Mouse (Mus musculus) cerebellum, adult 11-12 months (tissue): ENCODE results near the gene Cabp2.
"Not testable (repeated sequence)": the region's sequence is repeated elsewhere in the genome, so short reads cannot be mapped to it uniquely, and the experiment has no call there.

Experiments
- DNase-seq: peaks from one replicate; pipeline ENCODE4 v3.0.0; 2022

The Cabp2 gene

GRCm38 (mm10) chr19:4056727-4057126, 24.7 kb upstream of the Cabp2 start:
- DNase-seq = no peak

- no peak for DNase-seq
These were observed 24.0 kb upstream of the Cabp2 start for GRCm38 (mm10) chr19:4057389-4057788.

DNA sequence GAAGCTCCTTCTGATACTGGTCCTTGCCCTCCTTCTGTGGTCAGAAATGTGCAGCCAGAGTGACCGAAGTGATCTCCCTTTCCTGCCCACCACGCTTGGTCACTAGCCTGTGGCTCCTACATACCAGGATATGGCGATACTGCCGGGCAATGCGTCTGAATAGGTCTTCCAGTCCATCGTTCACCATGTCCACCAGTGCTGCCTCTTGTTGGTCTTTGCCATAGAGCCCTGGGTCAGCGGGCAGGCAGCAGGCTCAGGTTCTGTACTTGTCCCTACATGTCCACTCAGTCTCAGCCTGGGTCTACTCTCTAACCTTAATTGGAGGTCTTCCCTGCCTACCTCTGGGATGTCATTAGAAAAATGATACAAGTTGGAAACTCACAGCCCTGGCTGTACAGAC, 23.4 kb upstream of the Cabp2 start:
- DNase-seq = no peak

- DNase-seq = peak; percentile 9
These were observed 22.8 kb upstream of the Cabp2 start for GRCm38 (mm10) chr19:4058581-4058980.

GRCm38 (mm10) chr19:4059069-4059740, 22.2 kb upstream of the Cabp2 start, which contains the start of gene Gstp3:
Gene Gstp3, minus strand, starts transcription at chr19:4059569.
- DNase-seq = peak; percentile 10

DNA sequence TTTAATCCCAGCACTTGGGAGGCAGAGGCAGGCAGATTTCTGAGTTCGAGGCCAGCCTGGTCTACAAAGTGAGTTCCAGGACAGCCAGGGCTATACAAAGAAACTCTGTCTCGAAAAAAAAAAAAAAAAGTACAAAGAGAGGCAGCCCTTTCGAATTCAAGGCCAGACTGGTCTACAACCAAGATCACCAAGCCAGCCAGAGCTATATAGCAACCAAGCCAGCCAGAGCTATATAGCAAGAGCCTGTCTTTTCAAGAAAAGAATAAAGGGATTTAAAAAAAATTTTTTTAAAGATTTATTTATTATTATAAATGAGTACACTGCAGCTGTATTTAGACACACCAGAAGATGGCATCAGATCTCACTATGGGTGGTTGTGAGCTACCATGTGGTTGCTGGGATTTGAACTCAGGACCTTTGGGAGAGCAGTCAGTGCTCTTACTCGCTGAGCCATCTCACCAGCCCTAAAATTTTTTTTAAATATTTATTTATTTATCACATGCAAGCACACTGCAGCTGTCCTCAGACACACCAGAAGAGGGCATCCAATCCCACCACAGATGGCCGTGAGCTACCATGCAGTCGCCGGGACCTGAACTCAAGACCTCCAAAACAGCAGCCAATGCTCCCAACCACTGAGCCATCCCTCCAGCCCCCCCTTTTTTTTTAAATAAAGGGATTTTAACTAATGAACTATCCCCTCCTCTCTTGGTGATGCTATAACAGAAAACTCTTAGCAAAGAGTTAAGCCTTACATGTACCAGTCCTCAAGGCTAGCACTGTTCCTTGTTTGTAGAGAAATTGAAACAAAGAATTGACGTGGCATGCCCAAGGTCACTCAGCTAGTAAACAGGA, 21.1 kb upstream of the Cabp2 start:
- peak; percentile 3 for DNase-seq

DNA sequence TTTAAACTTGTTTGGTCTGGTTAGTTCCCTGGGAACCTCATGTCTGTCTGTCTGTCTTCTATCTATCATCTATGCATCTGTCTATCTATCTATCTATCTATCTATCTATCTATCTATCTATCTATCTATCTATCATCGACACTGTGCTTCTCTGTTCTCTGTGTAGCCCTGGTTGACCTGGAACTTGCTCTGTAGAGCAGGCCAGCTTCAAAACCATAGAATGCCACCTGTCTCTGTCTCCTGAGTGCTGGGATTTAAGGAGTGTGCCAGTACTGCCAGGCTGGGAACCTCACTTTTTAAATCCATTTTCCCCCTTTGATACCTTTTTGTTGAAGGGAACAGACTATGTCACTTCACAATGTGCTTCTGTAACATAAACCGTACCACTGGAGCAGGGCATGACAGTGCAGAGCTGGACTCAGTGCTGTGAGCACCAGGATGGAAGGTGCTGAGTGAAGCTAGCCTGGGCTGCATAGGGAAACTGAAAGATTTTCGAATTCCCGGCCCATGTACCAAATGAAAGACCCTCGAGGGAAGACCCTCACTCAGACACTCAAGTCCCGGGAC, 20.4 kb upstream of the Cabp2 start:
- DNase-seq = no peak

DNA sequence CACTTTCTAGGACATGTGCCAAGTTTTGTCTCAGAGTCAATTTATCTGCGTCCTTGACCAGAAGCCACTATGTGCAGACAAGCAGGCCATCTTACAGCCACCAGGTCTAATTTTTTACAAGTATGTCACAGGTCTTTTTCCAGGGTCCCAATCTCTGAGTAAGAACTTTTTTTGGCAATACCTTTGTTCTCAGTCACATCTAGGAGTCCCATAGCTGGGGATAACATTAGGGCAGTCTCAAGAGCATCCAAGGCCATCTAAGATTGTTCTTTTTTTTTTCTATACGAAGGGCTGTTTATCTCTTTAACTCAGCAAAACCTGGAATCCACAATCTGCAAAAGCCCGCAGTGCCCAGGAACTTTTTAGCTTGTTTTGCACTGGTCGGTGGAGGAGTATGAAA, 18.0 kb upstream of the Cabp2 start:
- DNase-seq = not testable (repeated sequence)

DNA sequence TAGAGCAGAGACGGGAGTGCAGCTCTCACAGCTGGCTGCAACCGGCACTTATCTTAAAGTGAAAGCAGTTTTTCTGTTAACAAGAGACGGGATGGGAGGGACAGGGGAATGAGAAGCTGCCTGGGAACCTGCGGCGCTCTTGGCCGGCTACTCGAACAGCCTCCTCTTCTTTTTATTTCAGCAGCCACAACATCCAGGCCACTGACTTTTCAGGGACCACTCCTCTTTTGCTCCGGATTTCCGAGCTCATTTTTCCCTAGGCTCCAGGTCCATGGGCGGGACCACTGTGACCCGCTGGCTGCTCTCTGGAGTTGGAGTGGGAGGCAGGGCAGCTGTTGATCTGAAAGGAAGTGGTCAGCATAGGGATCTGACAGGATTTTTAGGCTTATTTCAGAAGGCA, 16.9 kb upstream of the Cabp2 start:
- not testable (repeated sequence) for DNase-seq

GRCm38 (mm10) chr19:4066280-4066679, 15.1 kb upstream of the Cabp2 start:
- peak; percentile 2 for DNase-seq

GRCm38 (mm10) chr19:4066877-4067276, 14.5 kb upstream of the Cabp2 start:
- no peak for DNase-seq

- not testable (repeated sequence) for DNase-seq
These were observed 13.1 kb upstream of the Cabp2 start for GRCm38 (mm10) chr19:4068242-4068641.

DNA sequence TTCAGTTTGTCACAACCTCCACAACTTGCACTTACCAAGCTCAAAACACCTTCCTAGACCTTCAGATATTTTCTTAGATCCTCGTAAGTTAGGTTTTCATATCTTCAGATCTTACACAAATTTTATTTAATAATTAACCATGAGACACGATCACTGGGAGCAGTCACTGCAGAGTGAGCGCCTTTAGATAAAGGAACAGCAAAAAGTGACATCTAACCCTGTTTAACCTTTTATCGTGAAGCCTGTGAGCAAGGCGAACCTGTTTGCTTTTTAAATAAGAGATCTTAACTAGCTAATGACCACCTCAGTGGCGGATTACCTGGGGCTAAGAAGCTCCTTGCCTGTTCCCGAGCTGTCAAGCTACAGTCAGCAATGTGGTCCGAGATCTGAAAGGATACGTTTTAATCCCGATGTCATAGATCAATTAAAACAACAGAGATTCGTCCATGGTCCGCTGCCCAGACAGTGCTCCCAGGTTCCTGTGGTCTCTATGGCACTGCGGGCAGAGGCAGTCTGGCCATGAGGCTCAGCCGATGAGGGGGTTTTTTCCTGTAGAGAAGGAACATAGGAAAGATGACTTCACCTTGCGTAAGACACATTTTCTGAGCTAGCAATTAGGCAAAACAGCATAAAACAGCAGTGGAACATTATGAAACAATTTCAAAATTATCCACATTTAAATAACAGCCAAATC, 12.5 kb upstream of the Cabp2 start:
- no peak for DNase-seq

DNA sequence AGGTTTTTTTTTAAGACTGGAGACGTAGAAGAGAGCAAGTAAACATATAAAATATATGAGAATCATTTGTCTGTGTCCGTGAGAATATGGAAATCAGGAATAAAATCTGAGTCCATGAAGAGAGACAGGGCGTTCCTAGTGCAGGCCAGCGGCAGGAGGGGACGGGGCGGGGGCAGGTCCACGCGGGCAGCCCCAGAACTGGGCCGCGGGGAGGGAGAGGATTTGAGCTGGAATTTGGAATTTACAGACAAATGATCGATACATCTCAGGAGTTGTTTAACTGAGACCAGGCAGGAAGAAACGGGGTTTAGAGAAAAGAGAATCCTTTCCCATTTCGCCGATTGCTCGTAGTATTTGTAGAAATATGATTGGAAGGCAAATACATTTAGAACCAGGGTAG, 11.1 kb upstream of the Cabp2 start:
- no peak for DNase-seq

- DNase-seq = no peak
These were observed 10.6 kb upstream of the Cabp2 start for GRCm38 (mm10) chr19:4070756-4071155.

DNA sequence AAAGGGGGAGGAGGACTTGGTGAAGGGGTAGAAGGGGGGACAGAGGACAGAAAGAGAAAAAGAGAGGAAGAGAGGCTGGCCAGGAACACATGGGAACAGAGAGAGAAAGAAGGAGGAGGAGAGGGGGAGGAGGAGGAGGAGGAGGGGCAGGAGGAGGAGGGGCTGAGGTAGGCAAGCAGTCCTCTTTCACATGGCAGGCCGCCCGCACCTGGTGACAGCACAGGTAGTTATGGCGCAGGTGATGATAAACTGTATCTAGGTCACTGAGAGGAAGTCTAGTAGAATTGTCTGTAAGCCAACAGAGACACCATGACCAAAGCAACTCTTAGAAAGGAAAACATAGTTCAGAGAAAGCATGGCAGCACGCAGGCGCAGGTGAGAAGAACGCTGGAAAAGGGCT, 10.0 kb upstream of the Cabp2 start:
- peak; percentile 50 for DNase-seq

- peak; percentile 10 for DNase-seq
These were observed 8.5 kb upstream of the Cabp2 start for GRCm38 (mm10) chr19:4072706-4073424.

- no peak for DNase-seq
These were observed 5.8 kb upstream of the Cabp2 start for GRCm38 (mm10) chr19:4075531-4075930.

GRCm38 (mm10) chr19:4079594-4079993, 1.8 kb upstream of the Cabp2 start:
- peak; percentile 54 for DNase-seq

DNA sequence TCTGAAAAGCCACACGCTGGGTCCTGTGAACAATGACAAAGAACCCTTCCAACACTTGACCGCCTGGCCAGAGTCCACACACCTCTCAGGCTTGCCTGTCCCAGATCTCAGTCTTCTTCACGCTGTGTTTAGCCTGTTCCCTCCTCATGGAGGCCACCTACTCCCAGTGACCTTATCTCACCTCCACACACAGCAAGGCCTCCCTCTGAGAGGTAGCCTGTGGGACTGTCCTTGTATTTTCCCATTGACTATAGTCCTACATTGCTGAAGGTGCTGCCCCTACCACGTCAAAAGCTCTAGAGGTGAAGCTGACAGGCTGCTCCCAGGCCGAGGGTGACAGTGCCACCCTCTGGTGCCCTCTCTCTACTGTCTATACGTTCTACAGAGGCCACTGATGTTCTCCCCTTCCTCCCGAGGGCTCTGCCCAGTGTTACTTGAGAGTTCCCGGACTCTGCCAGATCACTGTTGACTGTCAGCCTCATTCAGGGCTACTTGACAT, 818 bp upstream of the Cabp2 start:
- DNase-seq = peak; percentile 94

- DNase-seq = peak; percentile 57
These were observed 1.0 kb downstream of the Cabp2 start for GRCm38 (mm10) chr19:4082219-4082965.

DNA sequence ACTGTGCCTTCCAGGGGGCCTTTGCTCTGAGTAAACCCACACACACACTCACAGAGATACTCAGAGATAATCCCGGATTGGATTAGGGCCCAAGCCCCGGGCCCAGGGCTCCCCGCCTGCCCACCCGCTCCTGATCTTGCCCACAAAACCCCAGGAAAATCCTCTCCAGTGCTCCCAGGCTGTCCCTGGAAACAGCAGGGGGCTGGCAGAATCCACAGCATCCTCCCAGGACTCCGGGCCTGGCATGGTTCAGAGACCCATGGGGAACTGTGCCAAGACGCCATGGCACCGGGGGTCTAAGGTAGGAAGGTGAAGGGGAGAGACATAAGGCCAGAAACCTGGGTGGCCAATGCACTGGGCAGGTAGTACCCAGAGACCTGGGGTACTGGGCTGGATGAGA, 1.9 kb downstream of the Cabp2 start:
- peak; percentile 62 for DNase-seq
